Mouse (Mus musculus) adipocyte (in vitro differentiated cells): ENCODE data around the gene Ogn.
A peak's percentile ranks its signal among the peaks of the same experiment; 100 is the strongest.
"Not testable (repeated sequence)": the region's sequence is repeated elsewhere in the genome, so short reads cannot be mapped to it uniquely, and the experiment has no call there.

Experiments used
- DNase-seq: peaks from one replicate; pipeline ENCODE4 v3.0.0-alpha.2; 2016; ENCODE audit warnings: low spot score

The Ogn gene

DNA sequence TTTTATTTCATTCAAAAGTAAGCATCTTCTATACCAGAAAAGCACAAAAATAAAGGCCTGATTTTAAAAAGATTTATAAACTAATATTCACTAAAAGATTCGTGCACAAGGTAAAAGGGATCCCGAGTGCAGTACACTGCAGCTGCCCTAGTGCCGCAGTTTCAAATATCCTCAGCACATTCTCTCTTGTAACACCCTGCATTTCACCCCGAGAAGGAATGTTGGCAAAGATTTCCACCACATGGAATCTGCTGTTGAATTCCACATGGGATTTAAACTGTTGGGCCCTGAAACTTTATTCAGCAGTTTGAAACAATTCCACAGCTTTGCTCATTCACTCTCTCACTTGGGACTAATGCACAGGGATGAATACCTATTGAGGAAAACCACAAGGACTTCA is at the start of gene Ogn:
TSS of gene Ogn (plus strand) at position 333 of the 400 bp plus-strand sequence.
- peak; percentile 71 for DNase-seq

DNA sequence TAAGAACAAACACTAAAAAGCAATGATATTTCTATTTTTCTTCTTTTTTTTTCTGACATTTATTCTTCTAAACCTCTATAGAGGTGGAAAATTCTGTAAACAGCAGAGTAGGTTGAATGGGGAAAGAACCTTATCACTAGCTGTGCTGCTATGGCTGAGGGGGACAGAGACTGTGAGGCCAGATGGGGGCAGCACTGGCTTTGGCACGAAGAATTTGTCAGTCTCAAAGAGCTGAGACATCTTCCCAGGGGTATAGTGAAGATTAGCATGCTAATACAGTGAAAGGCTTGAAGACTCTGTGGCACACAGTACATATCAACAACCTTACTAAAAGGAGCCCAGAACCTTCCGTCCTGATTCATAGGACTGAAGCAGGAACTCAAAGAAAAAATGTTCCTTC is 48.7 kb upstream of the Ogn start:
- DNase-seq, result peak; percentile 51

DNA sequence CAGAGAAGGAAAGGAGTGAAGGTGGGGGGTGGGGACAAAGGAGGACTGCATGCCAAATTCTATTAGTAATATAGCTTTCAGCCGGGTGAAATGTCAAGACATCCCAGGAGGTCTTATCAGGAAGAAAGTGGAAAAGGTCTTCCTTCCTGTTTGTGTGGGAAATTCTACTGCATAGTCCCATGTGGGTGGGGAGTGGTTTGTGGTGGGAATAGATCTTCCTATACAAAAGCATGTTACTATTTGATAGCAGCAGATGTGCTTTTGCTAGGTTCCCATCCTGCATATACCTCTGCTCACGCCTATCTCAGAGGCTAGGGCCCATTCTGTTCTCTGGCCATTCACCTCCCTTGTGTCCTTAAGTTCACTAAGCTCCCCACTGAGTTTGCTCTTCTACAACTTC is 47.0 kb upstream of the Ogn start:
- peak; percentile 48 for DNase-seq

DNA sequence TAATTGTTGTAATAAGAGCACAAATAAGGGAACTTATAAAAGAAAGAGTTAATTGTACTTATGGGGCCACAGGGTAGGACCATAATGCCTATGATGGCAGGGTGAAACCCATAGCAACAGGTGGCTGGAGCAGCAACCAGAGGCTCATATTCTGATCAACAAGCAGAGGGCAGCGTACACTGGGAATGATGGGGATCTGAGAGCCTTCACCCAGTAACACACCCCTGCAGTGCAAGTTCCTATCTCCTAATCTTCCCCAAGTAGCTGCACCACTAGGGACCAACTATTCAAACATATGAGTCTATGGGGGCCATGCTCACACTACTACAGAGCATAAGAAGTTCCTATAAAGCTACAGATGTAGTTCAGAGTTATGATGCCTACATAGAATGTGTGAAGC is 43.5 kb upstream of the Ogn start:
- no peak for DNase-seq

DNA sequence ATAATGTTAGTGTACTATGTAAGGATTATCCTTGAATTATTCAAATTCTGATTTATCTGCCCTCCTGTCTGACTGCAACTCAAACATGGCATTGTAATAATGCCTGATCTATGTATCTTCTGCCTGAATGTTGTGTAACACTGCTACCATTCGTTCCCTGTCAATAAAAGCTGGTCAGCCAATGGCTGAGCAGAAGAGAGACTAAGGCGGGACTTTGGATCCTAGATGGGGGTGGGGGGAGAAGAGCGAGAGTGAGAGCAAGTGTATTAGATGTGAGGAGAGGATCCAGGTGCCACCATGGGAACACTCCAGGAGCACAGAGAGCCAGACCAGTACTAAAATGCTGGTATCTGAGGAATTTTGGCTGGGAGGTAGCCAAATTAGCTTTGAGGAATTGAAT is 37.5 kb upstream of the Ogn start:
- DNase-seq, result peak; percentile 27

DNA sequence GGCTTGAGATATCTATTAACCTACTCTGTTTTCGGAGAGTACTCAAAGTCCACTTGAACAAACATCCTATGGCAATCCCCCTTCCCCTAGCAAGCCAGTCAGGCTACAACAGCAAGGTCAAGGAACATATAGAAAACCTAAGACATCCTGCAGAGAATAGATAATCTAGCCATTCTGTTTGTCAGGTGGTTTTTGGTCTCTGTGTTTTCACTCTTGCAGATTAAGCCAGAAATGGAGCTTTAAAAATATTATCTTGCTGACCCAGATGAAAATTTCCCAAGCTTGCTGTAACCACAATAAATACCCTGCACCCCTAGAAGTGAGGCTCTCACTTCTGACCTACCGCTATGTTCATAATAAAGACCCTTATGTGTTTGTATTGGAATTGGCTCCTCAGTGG is 36.4 kb upstream of the Ogn start:
- DNase-seq, result no peak

DNA sequence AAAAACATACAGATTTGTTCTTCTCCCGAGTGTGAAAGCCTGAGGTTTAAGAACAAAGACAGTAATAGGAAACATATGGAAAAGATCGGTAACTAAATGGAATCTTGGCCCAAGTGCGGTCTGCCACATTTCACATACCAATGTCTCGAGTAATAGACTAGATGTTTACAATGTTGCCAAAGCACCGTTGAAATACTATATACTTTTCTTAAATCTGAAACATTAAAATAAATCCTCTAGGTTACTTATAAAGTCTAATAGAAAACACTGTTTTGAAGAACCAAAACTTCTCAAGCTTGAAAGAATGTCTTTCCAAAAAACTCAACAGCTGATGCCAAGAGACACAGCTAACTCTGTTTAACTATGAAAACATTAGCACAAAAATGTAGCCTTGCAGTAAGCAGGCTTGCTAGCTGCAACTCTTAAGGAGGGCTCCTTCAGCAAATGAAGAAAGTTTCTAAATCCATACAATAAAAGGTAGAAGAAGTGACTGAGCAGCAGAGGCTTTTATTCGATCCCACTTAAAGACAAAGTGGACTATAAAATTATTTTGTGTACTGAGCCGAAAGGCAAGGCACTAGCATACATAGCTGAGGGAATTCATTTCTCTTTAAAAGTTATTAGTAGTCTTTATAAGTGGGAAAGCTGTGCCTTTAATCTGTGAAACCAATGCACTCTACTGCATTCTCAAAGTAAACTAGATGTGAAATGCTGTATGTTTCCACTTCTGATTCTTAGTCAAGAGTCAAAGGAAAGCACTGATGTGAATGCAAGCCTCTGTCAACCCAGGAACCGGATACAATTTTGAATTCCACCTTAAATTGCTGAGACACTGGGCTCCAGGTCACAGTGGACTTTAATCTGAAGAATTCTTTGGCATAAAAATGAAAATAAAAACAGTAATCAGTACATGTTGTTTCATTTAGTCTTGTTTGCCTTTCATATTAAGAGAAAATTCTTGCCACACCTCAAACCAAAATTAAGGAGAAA is 26.0 kb upstream of the Ogn start, which contains the start of gene Omd:
TSS of gene Omd (plus strand) at position 922 of the 990 bp plus-strand sequence.
- DNase-seq, result peak; percentile 65

DNA sequence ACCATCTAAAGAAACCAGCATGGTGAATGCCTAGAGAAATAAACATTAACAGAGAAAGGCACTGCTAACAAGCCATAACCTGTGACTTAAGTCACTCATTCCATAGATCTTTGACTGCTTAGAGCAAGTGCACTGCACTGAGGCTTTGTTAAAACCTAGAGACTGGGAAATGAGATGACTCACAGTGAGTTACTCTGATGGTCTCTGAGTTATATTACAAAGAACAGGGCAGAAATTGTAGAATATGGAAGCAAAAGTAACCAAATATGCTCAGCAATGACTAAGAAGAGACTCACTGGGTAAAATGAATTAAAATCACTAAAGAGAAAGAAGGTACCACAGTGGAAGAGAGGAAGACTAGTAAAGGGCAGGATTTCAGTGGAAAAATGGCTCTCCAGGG is 24.0 kb upstream of the Ogn start:
- no peak for DNase-seq

DNA sequence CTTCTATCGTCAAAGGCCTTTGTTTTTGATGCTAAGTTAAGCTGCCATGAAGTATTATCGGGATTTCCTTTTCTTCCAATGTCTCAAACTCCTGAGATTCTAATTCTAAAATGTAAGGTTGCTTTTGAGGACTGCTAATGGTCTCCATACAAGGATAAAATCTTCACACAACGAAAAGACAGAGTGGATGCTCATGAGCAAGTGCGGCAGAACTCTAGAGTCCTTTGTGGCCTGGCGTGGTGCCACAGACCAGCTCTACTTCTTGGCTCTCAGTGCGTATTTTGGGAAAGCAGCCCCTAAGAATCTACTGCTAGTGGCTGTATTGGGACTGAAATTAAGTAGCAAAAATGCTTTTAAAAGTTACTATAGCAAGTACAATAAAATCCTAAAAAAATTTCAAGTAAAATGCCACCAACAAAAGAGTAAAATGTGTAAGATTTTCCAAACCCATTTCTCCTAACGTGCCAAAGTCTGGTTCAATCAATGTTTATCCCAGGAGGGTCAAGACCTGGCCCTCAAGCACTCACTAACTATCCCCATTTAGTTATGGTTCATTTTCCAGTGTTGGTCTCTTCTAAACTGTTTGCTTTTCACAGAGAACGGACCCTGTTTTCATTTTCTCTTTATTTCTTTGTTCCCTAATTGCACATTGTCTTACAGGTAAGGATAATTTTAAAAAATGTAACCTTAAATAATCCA is 23.4 kb upstream of the Ogn start:
- DNase-seq, result peak; percentile 62

DNA sequence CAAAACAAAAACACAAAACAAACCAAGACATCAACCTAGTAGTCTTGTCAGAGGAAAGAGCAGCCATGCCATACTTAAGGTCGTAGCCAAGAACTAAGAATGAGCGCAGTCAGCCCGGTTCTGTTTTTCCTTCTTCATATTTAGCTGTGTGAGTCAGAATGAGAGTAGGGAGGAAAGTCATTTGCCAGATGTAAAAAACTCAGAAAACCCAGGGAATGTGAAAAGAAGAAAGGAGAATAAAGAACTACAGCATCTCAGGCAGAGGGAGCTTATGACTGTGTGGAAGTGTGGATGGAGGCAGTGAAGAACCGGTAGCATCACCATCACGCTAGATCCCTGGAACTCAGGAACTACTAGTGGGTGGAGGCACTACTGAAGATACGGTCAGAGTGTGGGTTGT is 21.8 kb upstream of the Ogn start:
- peak; percentile 33 for DNase-seq

DNA sequence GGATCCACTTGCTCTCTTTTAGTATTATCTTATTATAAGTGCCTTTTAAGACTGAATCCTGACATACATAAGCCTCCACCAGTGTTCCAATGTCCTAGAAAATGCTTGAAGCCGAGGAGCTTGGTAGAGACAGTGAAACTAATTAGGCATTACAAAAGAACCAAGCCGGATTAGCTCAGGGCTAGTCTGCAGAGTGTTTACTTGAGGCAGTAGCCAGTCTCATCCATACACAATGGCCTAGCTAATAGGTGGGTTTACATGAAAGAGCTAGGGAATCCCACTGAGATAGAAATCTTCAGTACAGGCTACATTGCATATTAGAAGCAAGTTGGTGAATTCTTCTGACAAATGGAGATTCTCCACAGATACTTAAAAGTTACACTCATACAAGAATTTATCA is 5.3 kb upstream of the Ogn start:
- DNase-seq, result not testable (repeated sequence)

DNA sequence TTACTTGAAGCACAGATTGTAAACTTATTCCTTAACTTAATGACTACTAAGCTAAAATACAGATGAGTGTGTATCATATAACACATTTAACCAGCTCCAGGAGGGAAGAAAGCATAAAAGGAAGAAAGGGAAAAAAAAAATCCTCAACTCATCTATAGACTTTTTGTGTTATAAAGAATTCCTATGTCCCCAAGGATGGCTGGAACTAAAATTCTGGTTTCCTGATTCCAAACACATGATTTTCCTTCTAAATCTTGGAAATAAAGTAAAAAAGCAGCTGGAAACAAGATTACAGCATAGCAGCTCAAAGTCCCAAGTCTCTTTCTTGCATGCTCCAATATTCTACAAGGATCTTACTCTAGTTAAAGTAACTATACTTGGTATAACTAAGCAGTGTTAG is 4.2 kb upstream of the Ogn start:
- no peak for DNase-seq

DNA sequence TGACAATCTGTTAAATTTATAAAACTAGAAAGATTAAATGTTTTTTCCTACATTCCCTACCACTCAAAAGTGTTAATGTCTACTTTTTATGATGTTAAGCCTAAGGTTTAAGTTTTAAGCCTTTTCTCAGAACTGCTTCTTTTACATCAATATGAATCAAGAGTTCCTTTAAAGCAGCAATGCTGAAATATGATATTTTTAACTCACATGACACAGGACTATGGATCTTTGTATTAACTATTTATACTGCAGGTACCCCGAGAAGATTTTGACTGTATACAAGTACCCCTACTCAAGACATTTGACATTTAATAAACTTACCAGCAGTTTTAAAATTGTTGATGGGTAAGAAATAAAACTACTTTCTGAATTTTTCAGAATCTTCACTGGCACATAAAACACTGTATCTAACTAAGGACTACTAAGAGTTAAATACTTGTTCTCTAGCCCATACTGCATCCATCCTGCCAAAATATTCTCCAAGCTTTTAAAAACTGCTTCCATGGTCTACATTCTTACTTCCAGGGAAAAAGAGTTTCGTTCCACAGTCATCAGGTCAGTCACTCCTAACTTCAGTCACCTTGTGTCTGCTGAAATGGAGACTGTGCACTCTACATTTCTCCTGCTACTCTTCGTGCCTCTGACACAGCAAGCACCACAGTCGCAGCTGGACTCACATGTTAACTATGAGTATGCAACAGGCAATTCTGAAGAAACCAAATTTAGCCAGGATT is 910 bp downstream of the Ogn start:
- no peak for DNase-seq

DNA sequence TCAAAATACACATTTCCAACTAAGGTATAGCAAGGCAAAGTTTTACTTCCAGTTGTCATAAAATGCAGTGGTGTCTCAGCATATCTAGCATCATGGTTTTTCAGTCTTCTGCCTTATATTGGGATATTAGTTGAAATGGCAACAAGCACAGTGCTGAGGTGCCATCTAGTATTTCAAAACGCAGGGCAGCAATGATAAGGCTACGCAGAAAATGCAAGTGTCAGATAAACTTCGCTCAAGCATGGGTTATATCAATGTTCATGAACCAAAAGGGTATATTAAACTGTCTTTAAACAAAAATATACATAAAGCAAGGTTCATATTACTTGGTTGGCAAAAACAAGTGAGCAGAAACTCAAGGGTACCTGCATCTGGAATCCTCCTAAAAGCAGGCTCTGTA is 9.2 kb downstream of the Ogn start:
- no peak for DNase-seq

DNA sequence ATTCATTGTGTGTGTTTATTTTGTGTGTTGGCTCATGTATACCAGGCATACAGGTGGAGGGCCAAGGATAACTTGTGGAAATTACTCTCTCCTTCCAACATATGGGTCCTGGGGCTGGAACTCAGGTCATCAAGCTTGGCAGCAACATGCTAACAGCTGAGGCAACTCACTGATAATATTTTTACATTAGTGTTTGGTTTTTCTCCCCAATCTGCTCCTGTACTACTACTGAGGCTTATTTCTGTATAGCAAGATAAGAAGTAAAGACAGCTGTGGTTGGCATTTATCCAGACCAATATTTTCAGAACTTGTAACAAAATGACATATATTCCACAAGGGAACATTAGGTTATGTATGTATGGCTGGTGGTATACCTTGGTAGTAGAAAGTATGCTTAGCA is 10.5 kb downstream of the Ogn start:
- no peak for DNase-seq

DNA sequence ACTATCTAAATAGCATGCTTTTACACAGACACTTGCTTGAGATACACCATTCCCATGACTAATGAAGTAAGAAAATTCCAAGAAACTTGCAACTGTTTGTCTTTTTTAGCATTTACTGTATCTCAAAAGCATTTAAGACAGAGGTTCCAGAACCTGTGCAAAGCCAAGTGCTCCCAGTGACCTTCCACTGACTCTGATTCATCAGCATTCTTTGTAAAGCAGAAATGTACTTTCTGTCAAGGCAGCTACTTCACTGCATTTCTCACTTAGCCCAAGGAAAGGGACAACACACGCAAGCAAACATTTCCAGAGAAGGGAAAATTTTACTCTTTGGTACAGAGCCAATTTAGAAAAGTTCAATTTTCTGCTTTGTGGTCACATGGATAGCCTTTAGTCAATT is 15.4 kb downstream of the Ogn start:
- peak; percentile 36 for DNase-seq

DNA sequence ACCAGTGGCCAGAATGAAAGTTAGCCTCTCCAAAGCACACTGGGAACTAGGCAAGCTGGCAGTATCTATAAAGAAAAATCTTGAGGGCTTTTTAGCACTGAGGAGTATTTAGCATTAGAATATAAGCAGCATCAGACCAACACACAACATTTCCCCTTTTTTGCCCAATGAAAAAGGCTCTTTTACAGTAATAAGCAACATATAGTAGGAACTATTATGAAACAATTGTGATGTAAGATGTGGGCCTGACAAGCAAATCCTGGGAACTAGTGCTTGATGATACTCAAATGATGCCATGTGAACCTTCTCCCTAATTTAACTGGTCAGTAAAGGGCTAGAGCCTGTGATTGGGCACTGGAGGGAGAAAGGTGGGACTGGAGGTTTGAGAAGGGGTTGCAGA is 20.3 kb downstream of the Ogn start:
- DNase-seq, result no peak

DNA sequence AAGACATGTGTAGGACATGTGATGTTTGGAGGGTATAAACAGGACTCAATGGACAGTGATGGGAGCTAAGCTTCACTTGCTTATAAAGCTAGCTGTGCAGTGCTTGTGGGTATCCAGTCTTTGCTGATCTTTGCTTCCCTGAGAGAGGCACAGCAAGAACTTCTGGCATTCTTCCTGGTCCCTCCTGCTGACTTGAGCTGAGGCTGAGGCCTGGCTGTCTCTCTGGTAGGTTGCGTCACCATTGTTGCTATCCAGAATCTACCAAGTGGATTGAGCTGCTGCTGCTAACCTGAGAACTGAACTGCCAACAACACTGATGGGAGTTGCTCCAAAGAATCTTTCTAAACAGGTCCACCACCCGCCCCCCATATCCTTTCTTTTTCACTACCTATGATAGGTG is 21.2 kb downstream of the Ogn start:
- no peak for DNase-seq

DNA sequence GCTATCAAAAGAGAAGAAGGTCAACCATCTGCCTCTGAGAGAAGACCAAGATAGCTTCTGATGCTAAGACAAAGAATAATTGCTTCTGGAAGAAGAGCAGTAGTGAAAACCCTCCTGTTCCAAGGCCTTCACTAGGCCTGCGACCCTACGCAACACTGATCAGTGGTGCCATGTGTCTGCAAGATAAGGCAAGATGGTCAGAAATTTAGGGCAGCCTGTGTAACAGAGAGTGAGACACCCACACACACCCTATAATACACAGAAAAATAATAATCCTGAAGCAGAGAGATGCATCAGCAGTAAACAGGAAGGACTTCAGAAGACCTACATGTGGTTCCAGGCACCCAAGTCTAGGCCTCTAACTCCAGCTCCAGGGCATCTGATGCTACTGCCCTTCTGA is 32.1 kb downstream of the Ogn start:
- no peak for DNase-seq

DNA sequence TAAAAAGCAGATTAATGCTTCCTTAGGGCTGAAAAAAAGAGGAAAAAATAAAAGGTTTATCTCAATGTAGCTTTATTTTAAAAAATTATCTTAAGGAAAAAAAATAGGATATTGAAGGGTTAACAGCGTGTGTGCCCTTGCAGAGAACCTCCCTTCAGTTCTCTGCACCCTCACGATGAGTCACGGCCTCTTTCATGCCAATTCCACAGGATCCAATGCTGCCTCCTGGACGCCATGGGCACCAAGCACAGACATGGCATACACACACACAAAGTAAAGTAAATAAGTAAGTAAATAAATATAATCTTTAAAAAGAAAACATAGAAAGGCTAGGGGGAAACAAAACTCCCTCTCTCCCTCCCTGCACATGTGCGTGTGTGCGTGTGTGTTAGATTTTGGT is 34.8 kb downstream of the Ogn start:
- DNase-seq, result peak; percentile 16

DNA sequence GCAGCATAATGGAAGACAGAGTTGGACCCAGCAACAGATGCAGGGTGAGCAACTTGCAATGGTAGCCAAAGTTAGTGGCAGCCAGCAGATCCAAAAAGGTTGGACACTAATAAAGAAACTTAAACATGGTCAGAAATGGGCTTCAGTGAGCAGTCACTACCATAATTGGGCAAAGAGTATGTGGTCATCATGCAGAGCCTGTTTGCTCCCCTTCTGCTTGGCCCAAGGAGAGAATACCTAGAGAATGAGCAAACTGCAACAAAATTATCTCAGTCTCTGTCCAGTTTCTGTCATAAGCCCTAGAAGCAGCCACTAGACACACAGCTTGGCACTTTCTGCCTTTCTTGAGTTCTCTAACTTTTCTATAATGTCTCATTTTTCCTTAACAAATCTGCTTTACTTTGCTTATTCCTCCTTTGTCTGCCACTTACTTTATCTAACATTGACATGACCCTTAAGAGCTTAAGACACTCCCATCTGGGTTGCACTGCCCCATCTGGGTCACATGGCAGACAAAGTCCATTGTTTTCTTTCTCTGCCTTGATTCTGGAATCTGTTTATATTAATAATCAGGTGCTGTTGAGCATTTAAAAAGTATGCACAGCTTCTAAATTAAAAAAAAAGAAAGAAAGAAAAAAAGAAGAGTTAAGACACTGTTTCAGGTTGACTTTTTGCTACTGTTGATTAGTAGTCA is 36.0 kb downstream of the Ogn start:
- peak; percentile 24 for DNase-seq
